Mouse (Mus musculus) bone marrow, adult 2 months (tissue): ENCODE measurements around the gene Hnrnpab.
A peak's percentile ranks its signal among the peaks of the same experiment; 100 is the strongest.

Experiments
- CTCF ChIP-seq: fragments of 200-500 bp; IDR thresholded peaks from 2 replicates; pipeline ENCODE4 v1.5.1; 2011; ENCODE audit warnings: low read length, control low read depth; ENCODE audit not compliant: control insufficient read depth, insufficient read depth
- POLR2A ChIP-seq: fragments of 200-500 bp; IDR thresholded peaks from 2 replicates; pipeline ENCODE4 v1.6.1; 2011; ENCODE audit warnings: low read depth, mild to moderate bottlenecking, control low read depth, low read length, borderline replicate concordance; ENCODE audit not compliant: control insufficient read depth

DNA sequence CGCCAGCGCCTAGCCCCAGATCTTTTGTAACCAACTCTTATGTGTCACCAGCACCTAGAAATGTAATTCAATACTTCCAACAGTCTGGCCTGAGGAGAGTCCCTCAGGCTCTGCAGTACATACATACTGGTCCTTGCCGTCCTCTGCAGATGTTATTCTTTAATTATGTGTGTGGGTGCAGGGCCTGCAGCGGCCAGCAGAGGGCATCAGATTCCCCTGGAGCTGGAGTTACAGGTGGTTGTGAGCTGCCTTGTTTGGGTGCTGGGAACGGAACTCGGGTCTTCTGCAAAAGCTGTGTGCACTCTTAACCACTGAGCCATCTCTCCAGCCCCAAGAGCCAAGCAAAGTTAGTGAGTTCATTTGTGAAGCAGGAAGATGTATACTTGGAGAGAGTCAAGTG lies 40.7 kb downstream of the Hnrnpab start:
- TF ChIP-seq CTCF (peak; percentile 49), POLR2A (no peak)
